Mouse (Mus musculus): ENCODE measurements around the gene Gm10645. TPM values are rescaled to one million over a fixed set of nuclear protein-coding genes. Genes with fewer than 3 reads are reported as not detected.

The Gm10645 gene
- total RNA-seq, 2 experiments from 2014 or later, result not detected

GRCm38 (mm10) chr8:83158971-83159370 lies 7.0 kb downstream of the Gm10645 start:
- DNase-seq, result no peak
- Histone ChIP-seq H3K27ac (no peak overlapping the region), H3K4me3 (no peak overlapping the region)
- no peak for TF ChIP-seq CTCF (IDR thresholded peaks at IDR 0.05)
- intact Hi-C loops (cut with DNase I), result no loop called here

- H3K4me3 ChIP-seq, result no peak overlapping the region
- intact Hi-C loops (cut with DNase I), result no loop called here
- TF ChIP-seq CTCF (IDR thresholded peaks at IDR 0.05), result no peak
- H3K27ac ChIP-seq, result no peak overlapping the region
- no peak for DNase-seq
Measured at GRCm38 (mm10) chr8:83155110-83155509, 10.9 kb downstream of the Gm10645 start.

GRCm38 (mm10) chr8:83152470-83152869 lies 13.5 kb downstream of the Gm10645 start:
- no peak for TF ChIP-seq CTCF (IDR thresholded peaks at IDR 0.05)
- intact Hi-C loops (cut with DNase I), result no loop called here
- no peak overlapping the region for H3K4me3 ChIP-seq
- H3K27ac ChIP-seq, result no peak overlapping the region
- DNase-seq, result no peak

GRCm38 (mm10) chr8:83152055-83152454 lies 13.9 kb downstream of the Gm10645 start:
- no peak for TF ChIP-seq CTCF (IDR thresholded peaks at IDR 0.05)
- Histone ChIP-seq H3K27ac (no peak overlapping the region), H3K4me3 (no peak overlapping the region)
- intact Hi-C loops (cut with DNase I), result no loop called here
- DNase-seq, result no peak

GRCm38 (mm10) chr8:83149124-83149523 lies 16.8 kb downstream of the Gm10645 start:
- Histone ChIP-seq H3K27ac (no peak overlapping the region), H3K4me3 (no peak overlapping the region)
- DNase-seq, result no peak
- intact Hi-C loops (cut with DNase I), result no loop called here
- TF ChIP-seq CTCF (IDR thresholded peaks at IDR 0.05), result no peak

GRCm38 (mm10) chr8:83145421-83145820 lies 20.5 kb downstream of the Gm10645 start:
- Histone ChIP-seq H3K27ac (no peak overlapping the region), H3K4me3 (no peak overlapping the region)
- no peak for TF ChIP-seq CTCF (IDR thresholded peaks at IDR 0.05)
- intact Hi-C loops (cut with DNase I), result no loop called here
- DNase-seq, result no peak

- Histone ChIP-seq H3K4me3 (no peak overlapping the region), H3K27ac (no peak overlapping the region)
- intact Hi-C loops (cut with DNase I), result no loop called here
- no peak for TF ChIP-seq CTCF (IDR thresholded peaks at IDR 0.05)
- DNase-seq, result no peak
Measured at GRCm38 (mm10) chr8:83144601-83145000, 21.4 kb downstream of the Gm10645 start.

GRCm38 (mm10) chr8:83141358-83141757 lies 24.6 kb downstream of the Gm10645 start:
- H3K27ac ChIP-seq, result no peak overlapping the region
- TF ChIP-seq CTCF (IDR thresholded peaks at IDR 0.05), result no peak
- no peak overlapping the region for H3K4me3 ChIP-seq
- intact Hi-C loops (cut with DNase I), result no loop called here
- DNase-seq, result no peak

GRCm38 (mm10) chr8:83140701-83141111 lies 25.3 kb downstream of the Gm10645 start:
- intact Hi-C loops (cut with DNase I), result no loop called here

GRCm38 (mm10) chr8:83140068-83140467 lies 25.9 kb downstream of the Gm10645 start:
- no peak for TF ChIP-seq CTCF (IDR thresholded peaks at IDR 0.05)
- DNase-seq, result no peak
- intact Hi-C loops (cut with DNase I), result no loop called here
- H3K4me3 ChIP-seq, result no peak overlapping the region
- H3K27ac ChIP-seq, result peak overlapping the region; percentile 31; the same call in 1 of the 2 replicates

More at GRCm38 (mm10) chr8:83140701-83141111, 25.3 kb downstream of the Gm10645 start:
- Histone ChIP-seq H3K4me3 (no peak overlapping the region), H3K27ac (no peak overlapping the region)
- no peak for DNase-seq
- TF ChIP-seq CTCF (IDR thresholded peaks at IDR 0.05), result no peak

- Histone ChIP-seq H3K27ac (no peak overlapping the region), H3K4me3 (no peak overlapping the region)
- no peak for DNase-seq
- no peak for TF ChIP-seq CTCF (IDR thresholded peaks at IDR 0.05)
- intact Hi-C loops (cut with DNase I), result no loop called here
Measured at GRCm38 (mm10) chr8:83135086-83135485, 30.9 kb downstream of the Gm10645 start.

Other genes with a start within 250 kb of the Gm10645 start
- 1 to 10 TPM in 1 of 2 experiments, under 1 TPM in 1; 0.46 to 1.1 TPM for gene Tbc1d9, start 818 bp downstream of the Gm10645 start, total RNA-seq (2021)
- not detected for gene Ucp1, start 124.2 kb upstream of the Gm10645 start, total RNA-seq (2021)
- gene Elmod2, start 166.3 kb upstream of the Gm10645 start, total RNA-seq (2021), result 1 to 10 TPM; 6.5 to 7.1 TPM
- not detected for gene Mgat4d, start 182.3 kb upstream of the Gm10645 start, total RNA-seq (2021)
- gene Clgn, start 223.7 kb upstream of the Gm10645 start, total RNA-seq (2021), result not detected